Mouse (Mus musculus) thymus, postnatal 4 days (tissue): ENCODE results near the gene Tmco5b.

Experiments used
- DNase-seq: peaks from one replicate; pipeline ENCODE4 v3.0.0; 2021

Gene Tmco5b

DNA sequence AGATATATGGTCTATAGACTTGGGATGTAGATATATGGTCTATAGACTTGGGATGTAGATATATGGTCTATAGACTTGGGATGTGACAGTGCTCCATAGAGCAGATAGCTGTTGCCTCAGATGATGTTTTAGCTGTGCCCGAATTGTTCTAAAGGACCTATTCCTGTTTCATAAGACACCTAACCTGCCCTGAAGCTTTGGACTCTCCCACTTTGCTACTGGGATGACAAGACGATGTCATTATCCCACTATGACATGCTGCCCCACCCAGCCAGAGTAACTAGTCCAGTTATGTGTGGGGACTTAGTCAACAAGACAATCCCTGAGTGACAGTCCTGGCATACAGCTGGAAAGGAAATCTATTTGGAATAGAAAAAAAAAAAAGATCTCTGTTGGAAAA is at the start of gene Tmco5b:
Tmco5b (plus strand) TSS at position 301 of the 400 bp plus-strand sequence.
- no peak for DNase-seq

DNA sequence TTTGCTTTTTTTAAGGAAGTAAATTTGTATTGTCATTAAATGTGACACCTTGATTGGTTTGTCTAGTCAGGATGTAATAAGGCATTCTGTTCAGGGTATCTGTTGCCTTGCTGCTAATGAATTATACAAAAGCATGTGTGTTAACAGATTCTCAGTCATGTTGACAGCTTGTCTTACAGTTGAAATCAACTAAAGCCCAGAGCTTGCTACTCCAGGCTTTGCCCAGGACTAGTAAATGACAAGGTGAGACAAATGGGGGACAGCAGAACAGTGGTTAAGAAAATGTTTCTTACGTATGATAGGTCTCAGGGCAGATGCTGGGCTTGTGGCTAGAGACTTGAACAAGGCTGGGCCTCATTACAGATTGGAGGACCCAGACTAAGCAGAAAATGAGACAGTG is 48.5 kb upstream of the Tmco5b start:
- DNase-seq, result no peak

DNA sequence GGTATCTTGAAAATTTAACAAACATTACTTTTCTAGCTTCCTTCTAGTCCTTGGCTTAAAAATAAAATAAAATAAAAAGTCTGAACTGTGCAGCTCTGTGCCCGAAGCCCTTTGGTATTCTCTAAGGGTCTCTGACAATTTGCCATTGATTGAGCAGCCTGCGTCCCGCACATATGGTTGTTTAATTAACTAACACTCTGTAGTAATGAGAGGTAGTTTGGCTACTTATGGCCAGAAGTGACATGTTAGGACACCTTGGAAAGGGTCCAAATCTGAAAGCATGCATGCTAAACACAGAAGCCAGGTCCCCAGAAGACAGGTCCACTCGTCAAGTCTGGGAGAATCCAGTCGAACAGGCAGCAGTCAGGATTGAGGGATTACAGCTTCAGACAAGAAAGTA is 46.7 kb upstream of the Tmco5b start:
- DNase-seq, result no peak

DNA sequence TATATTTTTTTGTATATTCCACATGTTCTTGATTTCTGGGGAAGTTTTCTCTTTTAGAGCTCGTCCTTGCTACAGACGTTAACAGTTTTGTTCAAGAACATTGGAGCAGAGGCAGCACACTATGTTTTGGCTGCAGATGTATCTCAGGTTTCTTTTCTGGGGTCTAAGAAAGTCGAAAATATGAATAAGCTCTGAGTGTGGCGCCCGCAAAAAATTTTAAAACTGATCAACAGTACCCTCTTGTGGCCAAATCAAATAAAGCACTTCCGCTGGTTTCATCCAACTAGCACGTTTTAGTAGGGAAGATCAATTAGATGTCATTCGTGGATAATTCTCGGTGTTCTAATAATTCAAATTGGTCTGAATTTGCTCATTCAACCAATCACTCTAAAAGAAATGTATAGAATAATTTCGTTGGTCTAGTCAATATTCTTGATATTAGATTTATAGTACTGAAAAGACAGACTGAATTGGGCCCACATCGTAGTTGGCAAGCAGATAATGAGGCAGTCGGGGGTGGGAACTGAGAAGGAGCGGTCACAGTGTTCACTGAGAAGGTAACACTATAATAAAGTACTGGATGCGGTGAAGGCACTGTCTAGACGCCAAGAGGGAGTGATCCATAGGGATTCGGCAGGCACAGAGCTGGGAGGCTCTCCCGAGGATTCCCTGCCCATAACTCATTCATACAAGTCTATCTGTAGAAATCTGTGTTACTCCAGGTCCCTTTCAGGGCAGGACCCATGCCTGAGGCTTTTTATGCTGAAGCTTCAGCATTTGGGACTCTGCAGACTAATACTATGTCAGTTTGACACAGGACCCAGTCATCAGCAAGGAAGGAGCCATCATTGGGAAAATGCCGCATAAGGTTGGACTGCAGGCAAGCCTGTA is 17.1 kb downstream of the Tmco5b start:
- peak; percentile 6 for DNase-seq

DNA sequence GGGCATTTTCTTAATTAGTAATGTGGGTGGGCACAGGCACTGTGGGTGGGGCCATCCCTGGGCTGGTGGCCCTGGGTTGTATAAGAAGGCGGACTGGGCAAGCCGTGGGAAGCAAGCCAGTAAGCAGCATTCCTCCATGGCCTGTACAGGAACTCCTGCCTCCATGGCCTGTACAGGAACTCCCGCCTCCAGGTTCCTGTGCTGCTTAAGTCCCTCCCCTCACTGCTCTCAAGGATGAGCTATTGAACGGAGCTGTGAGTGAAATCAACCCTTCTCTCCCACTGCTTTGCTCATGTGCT is 17.7 kb downstream of the Tmco5b start:
- no peak for DNase-seq

DNA sequence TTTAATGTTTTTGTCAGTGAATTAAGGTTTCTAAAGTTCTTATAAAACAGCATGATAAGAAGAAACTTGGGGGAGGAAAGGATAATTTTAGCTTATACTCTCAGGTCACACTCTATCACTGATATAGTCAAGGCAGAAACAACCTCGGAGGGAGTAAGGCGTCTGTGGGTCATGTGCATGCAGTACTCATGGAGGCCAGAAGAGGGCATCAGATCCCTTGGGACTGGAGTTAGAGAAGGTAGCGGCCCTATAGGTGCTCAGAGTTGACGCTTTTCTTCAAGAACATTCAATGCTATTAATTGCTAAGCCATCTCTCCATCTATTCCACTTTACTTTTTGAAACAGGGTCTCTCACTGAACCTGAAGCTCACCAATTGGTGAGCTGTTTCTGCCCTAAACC is 19.8 kb downstream of the Tmco5b start:
- peak; percentile 62 for DNase-seq

DNA sequence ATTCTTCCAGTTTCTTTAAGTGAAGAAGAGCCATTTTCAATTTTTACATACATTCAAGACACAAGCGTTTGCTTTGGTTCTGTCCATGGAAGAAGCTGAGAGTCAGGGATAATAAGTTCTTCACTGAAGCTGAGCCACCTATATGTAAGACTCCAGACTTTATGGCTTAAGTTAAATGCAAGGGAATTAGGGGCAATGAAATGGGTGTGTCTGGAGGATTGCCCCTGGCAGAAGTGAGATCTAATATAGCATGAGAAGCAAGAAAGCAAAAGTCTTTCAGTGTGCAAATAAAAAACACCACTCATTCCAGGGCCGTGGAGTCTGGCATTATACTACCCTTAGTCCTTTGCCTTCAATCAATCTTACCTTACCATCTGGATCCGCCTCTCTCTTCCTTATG is 25.7 kb downstream of the Tmco5b start:
- DNase-seq, result no peak

DNA sequence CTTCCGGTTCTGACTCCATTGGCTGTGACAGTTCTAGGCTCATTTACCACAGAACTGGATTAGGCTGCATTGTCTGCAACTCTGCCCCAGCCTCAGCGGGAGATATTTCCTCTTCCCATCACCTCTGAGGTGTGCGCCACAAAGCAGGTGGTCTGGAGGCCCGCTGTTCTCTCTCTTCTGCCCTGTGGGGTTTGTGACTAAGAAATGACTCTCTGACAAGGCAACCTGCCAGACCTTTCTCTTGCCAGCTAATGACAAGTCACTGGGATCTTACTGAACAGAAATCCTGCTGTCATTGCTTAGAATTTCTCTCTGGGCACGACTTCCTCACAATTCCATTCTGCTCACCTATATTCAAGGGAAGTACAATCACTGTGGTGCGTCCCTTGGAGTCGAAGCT is 37.5 kb downstream of the Tmco5b start:
- DNase-seq, result no peak

DNA sequence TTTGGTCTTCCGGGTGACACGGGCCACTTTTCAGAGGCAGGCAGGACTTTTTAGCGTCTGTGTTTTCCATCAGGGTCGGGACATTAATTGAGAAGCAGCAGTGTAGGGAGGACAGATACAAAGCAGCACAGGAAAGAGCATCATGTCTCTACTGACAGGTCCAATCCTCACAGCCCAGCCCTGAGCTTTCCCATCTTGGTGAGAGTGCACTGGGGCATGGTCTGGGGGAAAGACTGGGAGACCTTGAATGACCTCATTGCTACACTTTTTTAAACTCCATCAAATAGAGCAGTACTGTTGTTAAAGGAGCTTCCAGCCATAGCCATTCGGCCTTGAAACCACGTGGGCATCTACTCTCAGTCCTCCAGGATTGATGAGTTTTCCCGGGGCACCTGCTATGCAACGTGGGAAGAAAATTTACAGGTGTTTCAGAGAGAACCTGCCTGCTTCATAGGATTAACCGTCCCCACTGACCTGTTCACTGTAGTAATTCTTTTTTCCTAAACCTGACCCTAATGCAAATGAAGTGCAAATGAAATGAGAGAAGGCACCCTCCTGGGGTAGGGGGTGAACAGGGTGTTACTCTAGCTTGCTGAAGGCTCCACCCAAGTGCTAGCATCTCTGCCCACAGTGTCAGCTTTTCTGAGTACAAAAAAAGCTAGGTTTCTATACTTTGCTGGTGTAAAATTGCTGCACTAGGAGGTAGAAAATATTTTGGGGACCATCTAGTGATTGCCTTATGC is 48.4 kb downstream of the Tmco5b start:
- no peak for DNase-seq

DNA sequence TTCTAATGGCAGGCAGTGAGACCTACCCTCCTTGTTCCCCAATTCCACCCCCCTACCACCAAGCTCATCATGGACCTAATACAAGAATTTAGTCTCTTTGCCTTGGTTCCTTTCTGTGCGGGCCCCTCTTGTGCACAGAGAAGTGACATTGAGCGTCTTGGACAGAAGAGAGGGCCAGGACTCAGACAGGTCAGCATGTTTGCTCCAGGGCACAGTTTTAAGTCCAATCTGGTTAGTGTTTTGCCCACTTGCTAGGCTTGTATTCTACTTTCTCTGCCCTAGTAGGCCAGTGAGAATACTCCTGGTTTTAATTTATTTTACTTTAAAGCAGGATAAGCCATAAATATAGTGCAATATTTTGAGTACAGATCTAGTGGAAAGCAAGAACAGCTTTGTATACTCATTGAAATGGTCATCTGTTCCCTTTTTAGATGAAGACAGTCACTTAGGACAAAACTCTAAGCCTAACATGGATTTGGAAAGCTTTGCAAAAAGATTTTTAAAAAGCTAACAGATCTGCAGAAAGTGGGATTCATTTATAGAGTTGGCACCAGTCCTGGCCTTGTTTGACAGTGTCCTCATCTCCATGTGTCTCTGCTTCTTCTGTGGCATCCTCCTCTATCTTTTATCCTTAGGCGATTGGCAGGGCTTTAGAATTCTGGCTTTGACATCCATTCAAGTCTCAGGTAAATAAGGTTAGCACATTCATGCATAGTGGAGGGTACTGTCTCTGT is 50.2 kb downstream of the Tmco5b start:
- no peak for DNase-seq

DNA sequence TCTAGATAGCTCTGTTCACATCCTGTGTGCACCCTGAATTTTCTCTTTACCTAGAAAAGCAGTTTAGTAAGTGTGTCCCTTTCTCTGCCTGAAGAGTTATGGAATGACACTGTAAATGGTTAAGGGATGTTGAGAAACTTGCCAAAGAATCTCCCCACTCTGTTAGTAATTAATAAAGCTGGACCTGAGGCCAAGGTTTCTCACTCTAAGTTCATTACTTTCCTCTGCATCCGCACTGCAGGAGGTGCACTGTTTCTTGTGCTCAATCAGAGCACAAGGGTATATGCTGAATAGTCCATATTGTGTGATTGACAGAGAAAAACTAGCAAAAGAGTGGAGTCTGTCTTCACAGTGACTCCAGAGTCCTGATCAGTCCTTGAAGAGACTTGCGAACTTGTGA is 59.0 kb downstream of the Tmco5b start:
- DNase-seq, result no peak
